Mouse (Mus musculus) E14TG2a.4 (cell line): Measurements from ENCODE around the gene Zranb1.

Experiments
- CTCF ChIP-seq: conservative IDR thresholded peaks from 2 replicates; pipeline ENCODE4 v1.5.1; 2014; ENCODE audit warnings: low read length
- NANOG ChIP-seq: IDR thresholded peaks from 2 replicates; pipeline ENCODE4 v1.6.1; 2014; ENCODE audit warnings: borderline replicate concordance, low read length, mixed read lengths

GRCm38 (mm10) chr7:132931560-132932351 is 814 bp downstream of the Zranb1 start:
- TF ChIP-seq CTCF (no peak), NANOG (no peak)
